Mouse (Mus musculus): ENCODE data around the gene Stat1.

- no peak for TF ChIP-seq CTCF (conservative IDR thresholded peaks at IDR 0.05; ENCODE audit: insufficient read depth, insufficient read length, low read depth, low read length)
- TF ChIP-seq POLR2A (IDR thresholded peaks at IDR 0.05; ENCODE audit: low read depth, low read length) = no peak
Observed at GRCm38 (mm10) chr1:52175321-52175720, 56.1 kb downstream of the Stat1 start.
